Mouse (Mus musculus) left cerebral cortex, adult 2 months (tissue): ENCODE data around the gene Cntnap1. TPM values are rescaled to one million over a fixed set of nuclear protein-coding genes. Genes with fewer than 3 reads are reported as not detected.

Source experiments
- DNase-seq, 2 experiments: peaks; one replicate each; pipeline ENCODE4 v3.0.0; 2021 to 2022; ENCODE audit warnings: low spot score in 2 of 2, mixed read lengths in 1 of 2; ENCODE audit errors: extremely low spot score in 1 of 2
- H3K27ac ChIP-seq: fragments of 200-600 bp; 2 replicates; pipeline ENCODE4 v1.8.1; 2022
- H3K4me3 ChIP-seq: fragments of 200-600 bp; 2 replicates; pipeline ENCODE4 v1.8.1; 2022
- CTCF ChIP-seq: fragments of 200-600 bp; IDR thresholded peaks from 2 replicates; pipeline ENCODE4 v1.8.1; 2022; ENCODE audit warnings: antibody characterized with exemption, mild to moderate bottlenecking, moderate library complexity
- intact Hi-C: fragments of 180-260 bp; cut with DNase I; formaldehyde crosslinking; loops from one replicate; pipeline ENCODE4 v1.15.1; 2025
- total RNA-seq, 2 experiments: library from RNA; stranded (reverse); gene quantifications; 2 replicates each; pipeline ENCODE4 v1.2.3; 2021

Gene Cntnap1
- total RNA-seq, 2 experiments from 2014 or later, result 171 to 182 TPM

GRCm38 (mm10) chr11:101180261-101180660 is 9.9 kb downstream of the Cntnap1 start:
- intact Hi-C loops, result loop anchor here (5.0 kb wide), 1 partner anchor 198 kb away; no protein-coding TSS in a partner anchor
- H3K27ac ChIP-seq, result no peak overlapping the region
- DNase-seq, result no peak
- H3K4me3 ChIP-seq, result no peak overlapping the region
- TF ChIP-seq CTCF, result no peak

- DNase-seq, result peak in 1 of 2 experiments; percentile 63
- Histone ChIP-seq H3K27ac (no peak overlapping the region), H3K4me3 (no peak overlapping the region)
- peak; percentile 78 for TF ChIP-seq CTCF
- intact Hi-C loops, result loop anchor here (5.0 kb wide), 1 partner anchor 199 kb away; no protein-coding TSS in a partner anchor
Observed at GRCm38 (mm10) chr11:101180846-101181740, 10.8 kb downstream of the Cntnap1 start.

- DNase-seq, result no peak
- Histone ChIP-seq H3K4me3 (no peak overlapping the region), H3K27ac (no peak overlapping the region)
- no peak for TF ChIP-seq CTCF
- intact Hi-C loops, result loop anchor here (5.0 kb wide), 1 partner anchor 200 kb away; no protein-coding TSS in a partner anchor
Observed at GRCm38 (mm10) chr11:101181961-101182360, 11.6 kb downstream of the Cntnap1 start.

- no peak overlapping the region for H3K4me3 ChIP-seq
- TF ChIP-seq CTCF, result no peak
- intact Hi-C loops, result loop anchor here (5.0 kb wide), 1 partner anchor 201 kb away; no protein-coding TSS in a partner anchor
- DNase-seq, result no peak
- H3K27ac ChIP-seq, result no peak overlapping the region
Observed at GRCm38 (mm10) chr11:101182771-101183517, 12.6 kb downstream of the Cntnap1 start.

GRCm38 (mm10) chr11:101184984-101185383 is 14.7 kb downstream of the Cntnap1 start:
- intact Hi-C loops, result loop anchor here (5.0 kb wide), 1 partner anchor 203 kb away; no protein-coding TSS in a partner anchor
- TF ChIP-seq CTCF, result no peak
- no peak for DNase-seq
- Histone ChIP-seq H3K27ac (no peak overlapping the region), H3K4me3 (no peak overlapping the region)

GRCm38 (mm10) chr11:101185441-101185840 is 15.1 kb downstream of the Cntnap1 start:
- Histone ChIP-seq H3K27ac (no peak overlapping the region), H3K4me3 (no peak overlapping the region)
- intact Hi-C loops, result no loop called here
- no peak for TF ChIP-seq CTCF
- no peak for DNase-seq

GRCm38 (mm10) chr11:101186526-101187247 is 16.4 kb downstream of the Cntnap1 start:
- no peak overlapping the region for H3K27ac ChIP-seq
- no peak overlapping the region for H3K4me3 ChIP-seq
- no peak for TF ChIP-seq CTCF
- DNase-seq, result no peak
- intact Hi-C loops, result no loop called here

- DNase-seq, result no peak
- TF ChIP-seq CTCF, result no peak
- Histone ChIP-seq H3K4me3 (no peak overlapping the region), H3K27ac (no peak overlapping the region)
- intact Hi-C loops, result no loop called here
Observed at GRCm38 (mm10) chr11:101187541-101187940, 17.2 kb downstream of the Cntnap1 start.

GRCm38 (mm10) chr11:101188166-101188805 is 18.0 kb downstream of the Cntnap1 start:
- intact Hi-C loops, result no loop called here
- H3K27ac ChIP-seq, result no peak overlapping the region
- no peak for DNase-seq
- no peak overlapping the region for H3K4me3 ChIP-seq
- TF ChIP-seq CTCF, result no peak

- intact Hi-C loops, result no loop called here
- DNase-seq, result peak in 1 of 2 experiments; percentile 42
- Histone ChIP-seq H3K4me3 (no peak overlapping the region), H3K27ac (peak overlapping the region; percentile 74)
- no peak for TF ChIP-seq CTCF
Observed at GRCm38 (mm10) chr11:101189495-101190180, 19.3 kb downstream of the Cntnap1 start.
